Mouse (Mus musculus): ENCODE results near the gene Myl3. TPM values are rescaled to one million over a fixed set of nuclear protein-coding genes. Genes with fewer than 3 reads are reported as not detected.

The Myl3 gene
- polyA plus RNA-seq, 1 experiment from 2014 or later = 3.6 TPM

- Histone ChIP-seq H3K9me3 (ENCODE audit: low read length) (no peaks in the 10 kb centered on the region), H3K27me3 (ENCODE audit: insufficient read depth, low read length) (peaks cover 4% of the 10 kb centered on the region; the same call in 1 of the 2 replicates), H3K4me1 (ENCODE audit: insufficient read depth, low read length) (peaks cover 13% of the 10 kb centered on the region), H3K9ac (replicated peaks; ENCODE audit: low read length) (no peak overlapping the region), H3K27ac (ENCODE audit: low read length) (no peak overlapping the region), H3K4me3 (ENCODE audit: low read length) (no peak overlapping the region), H3K36me3 (ENCODE audit: insufficient read depth, low read length) (peaks cover 21% of the 10 kb centered on the region), H3K4me2 (replicated peaks; ENCODE audit: low read depth, low read length) (no peak overlapping the region)
- ATAC-seq (ENCODE audit: low FRiP score, low TSS enrichment) = no peak
- 88% methylated on average over 10 of the region's 10 CpGs for WGBS
These were observed 19.6 kb upstream of the Myl3 start for GRCm38 (mm10) chr9:110722060-110722459.

- peak; percentile 58; the same call in 1 of the 2 replicates for ATAC-seq (ENCODE audit: low FRiP score, low TSS enrichment)
- no peaks in the 10 kb centered on the region for H3K9me3 ChIP-seq (ENCODE audit: low read length)
- H3K4me3 ChIP-seq (ENCODE audit: low read length) = no peak overlapping the region
- peaks cover 10% of the 10 kb centered on the region; the same call in 1 of the 2 replicates for H3K27me3 ChIP-seq (ENCODE audit: insufficient read depth, low read length)
- no peak overlapping the region for H3K27ac ChIP-seq (ENCODE audit: low read length)
- no peak overlapping the region for H3K9ac ChIP-seq (replicated peaks; ENCODE audit: low read length)
- 24% methylated on average over 9 of the region's 9 CpGs for whole genome bisulfite sequencing
- H3K36me3 ChIP-seq (ENCODE audit: insufficient read depth, low read length) = peaks cover 19% of the 10 kb centered on the region
- peaks cover 19% of the 10 kb centered on the region for H3K4me1 ChIP-seq (ENCODE audit: insufficient read depth, low read length)
- no peak overlapping the region for H3K4me2 ChIP-seq (replicated peaks; ENCODE audit: low read depth, low read length)
These were observed 15.9 kb upstream of the Myl3 start for GRCm38 (mm10) chr9:110725721-110726135.

GRCm38 (mm10) chr9:110726867-110727266, 14.8 kb upstream of the Myl3 start:
- Histone ChIP-seq H3K4me3 (ENCODE audit: low read length) (0 out of 2 replicates have a peak overlapping the region, but pooled peaks have one; percentile 3), H3K9me3 (ENCODE audit: low read length) (no peaks in the 10 kb centered on the region), H3K27me3 (ENCODE audit: insufficient read depth, low read length) (peaks cover 10% of the 10 kb centered on the region; the same call in 1 of the 2 replicates), H3K4me2 (replicated peaks; ENCODE audit: low read depth, low read length) (peak overlapping the region; percentile 41), H3K36me3 (ENCODE audit: insufficient read depth, low read length) (peaks cover 19% of the 10 kb centered on the region), H3K27ac (ENCODE audit: low read length) (no peak overlapping the region), H3K4me1 (ENCODE audit: insufficient read depth, low read length) (peaks cover 25% of the 10 kb centered on the region), H3K9ac (replicated peaks; ENCODE audit: low read length) (no peak overlapping the region)
- WGBS = 31% methylated on average over 28 of the region's 33 CpGs
- ATAC-seq (ENCODE audit: low FRiP score, low TSS enrichment) = no peak

GRCm38 (mm10) chr9:110729841-110730240, 11.8 kb upstream of the Myl3 start:
- Histone ChIP-seq H3K36me3 (ENCODE audit: insufficient read depth, low read length) (no peaks in the 10 kb centered on the region; the same call in none of the 2 replicates), H3K4me3 (ENCODE audit: low read length) (no peak overlapping the region)
- 15% methylated on average over 8 of the region's 8 CpGs for WGBS

GRCm38 (mm10) chr9:110731859-110732258, 9.8 kb upstream of the Myl3 start:
- peak overlapping the region; percentile 13 for H3K9ac ChIP-seq (replicated peaks; ENCODE audit: low read length)
- peaks cover 15% of the 10 kb centered on the region for H3K27me3 ChIP-seq (ENCODE audit: insufficient read depth, low read length)
- ATAC-seq (ENCODE audit: low FRiP score, low TSS enrichment) = peak; percentile 0; the same call in 1 of the 2 replicates
- H3K36me3 ChIP-seq (ENCODE audit: insufficient read depth, low read length) = no peaks in the 10 kb centered on the region; the same call in none of the 2 replicates
- H3K27ac ChIP-seq (ENCODE audit: low read length) = peak overlapping the region; percentile 48
- H3K4me1 ChIP-seq (ENCODE audit: insufficient read depth, low read length) = peaks cover 62% of the 10 kb centered on the region
- peak overlapping the region; percentile 61 for H3K4me2 ChIP-seq (replicated peaks; ENCODE audit: low read depth, low read length)
- H3K9me3 ChIP-seq (ENCODE audit: low read length) = no peaks in the 10 kb centered on the region
- H3K4me3 ChIP-seq (ENCODE audit: low read length) = peak overlapping the region; percentile 39
- 30% methylated on average over 4 of the region's 4 CpGs for WGBS

More at GRCm38 (mm10) chr9:110729841-110730240, 11.8 kb upstream of the Myl3 start:
- Histone ChIP-seq H3K27ac (ENCODE audit: low read length) (no peak overlapping the region), H3K4me1 (ENCODE audit: insufficient read depth, low read length) (peaks cover 52% of the 10 kb centered on the region), H3K9me3 (ENCODE audit: low read length) (no peaks in the 10 kb centered on the region), H3K4me2 (replicated peaks; ENCODE audit: low read depth, low read length) (no peak overlapping the region), H3K27me3 (ENCODE audit: insufficient read depth, low read length) (peaks cover 13% of the 10 kb centered on the region; the same call in 1 of the 2 replicates), H3K9ac (replicated peaks; ENCODE audit: low read length) (no peak overlapping the region)
- no peak for ATAC-seq (ENCODE audit: low FRiP score, low TSS enrichment)

- Histone ChIP-seq H3K4me3 (ENCODE audit: low read length) (peak overlapping the region; percentile 39), H3K9me3 (ENCODE audit: low read length) (no peaks in the 10 kb centered on the region), H3K27ac (ENCODE audit: low read length) (peak overlapping the region; percentile 74), H3K9ac (replicated peaks; ENCODE audit: low read length) (peak overlapping the region; percentile 54), H3K4me1 (ENCODE audit: insufficient read depth, low read length) (peaks cover 61% of the 10 kb centered on the region), H3K27me3 (ENCODE audit: insufficient read depth, low read length) (peaks cover 7% of the 10 kb centered on the region), H3K4me2 (replicated peaks; ENCODE audit: low read depth, low read length) (peak overlapping the region; percentile 61), H3K36me3 (ENCODE audit: insufficient read depth, low read length) (no peaks in the 10 kb centered on the region; the same call in 1 of the 2 replicates)
- peak; percentile 95 for ATAC-seq (ENCODE audit: low FRiP score, low TSS enrichment)
- 0% methylated on average over 25 of the region's 26 CpGs for WGBS
These were observed 9.0 kb upstream of the Myl3 start for GRCm38 (mm10) chr9:110732623-110733022.

- Histone ChIP-seq H3K36me3 (ENCODE audit: insufficient read depth, low read length) (peaks cover under 1% of the 10 kb centered on the region; the same call in 1 of the 2 replicates), H3K9ac (replicated peaks; ENCODE audit: low read length) (peak overlapping the region; percentile 54), H3K4me2 (replicated peaks; ENCODE audit: low read depth, low read length) (peak overlapping the region; percentile 61), H3K4me1 (ENCODE audit: insufficient read depth, low read length) (peaks cover 60% of the 10 kb centered on the region), H3K4me3 (ENCODE audit: low read length) (peak overlapping the region; percentile 39), H3K27me3 (ENCODE audit: insufficient read depth, low read length) (peaks cover 6% of the 10 kb centered on the region), H3K27ac (ENCODE audit: low read length) (peak overlapping the region; percentile 74), H3K9me3 (ENCODE audit: low read length) (no peaks in the 10 kb centered on the region)
- ATAC-seq (ENCODE audit: low FRiP score, low TSS enrichment) = peak; percentile 20; the same call in 1 of the 2 replicates
- WGBS = 5% methylated on average over 8 of the region's 8 CpGs
These were observed 8.6 kb upstream of the Myl3 start for GRCm38 (mm10) chr9:110733102-110733501.

- WGBS = 73% methylated on average over 7 of the region's 7 CpGs
- Histone ChIP-seq H3K27ac (ENCODE audit: low read length) (no peak overlapping the region), H3K4me3 (ENCODE audit: low read length) (no peak overlapping the region), H3K4me2 (replicated peaks; ENCODE audit: low read depth, low read length) (no peak overlapping the region), H3K4me1 (ENCODE audit: insufficient read depth, low read length) (peaks cover 60% of the 10 kb centered on the region), H3K27me3 (ENCODE audit: insufficient read depth, low read length) (peaks cover 6% of the 10 kb centered on the region), H3K9ac (replicated peaks; ENCODE audit: low read length) (no peak overlapping the region), H3K36me3 (ENCODE audit: insufficient read depth, low read length) (peaks cover 6% of the 10 kb centered on the region; the same call in 1 of the 2 replicates), H3K9me3 (ENCODE audit: low read length) (no peaks in the 10 kb centered on the region)
- no peak for ATAC-seq (ENCODE audit: low FRiP score, low TSS enrichment)
These were observed 7.5 kb upstream of the Myl3 start for GRCm38 (mm10) chr9:110734154-110734553.

GRCm38 (mm10) chr9:110736362-110736761, 5.3 kb upstream of the Myl3 start:
- no peaks in the 10 kb centered on the region for H3K9me3 ChIP-seq (ENCODE audit: low read length)
- no peak overlapping the region for H3K4me2 ChIP-seq (replicated peaks; ENCODE audit: low read depth, low read length)
- H3K4me1 ChIP-seq (ENCODE audit: insufficient read depth, low read length) = peaks cover 71% of the 10 kb centered on the region
- peaks cover 6% of the 10 kb centered on the region for H3K27me3 ChIP-seq (ENCODE audit: insufficient read depth, low read length)
- H3K9ac ChIP-seq (replicated peaks; ENCODE audit: low read length) = peak overlapping the region; percentile 19; the same call in 1 of the 2 replicates
- H3K27ac ChIP-seq (ENCODE audit: low read length) = peak overlapping the region; percentile 52
- no peak overlapping the region for H3K4me3 ChIP-seq (ENCODE audit: low read length)
- WGBS = 22% methylated on average over 9 of the region's 9 CpGs
- H3K36me3 ChIP-seq (ENCODE audit: insufficient read depth, low read length) = peaks cover 6% of the 10 kb centered on the region; the same call in 1 of the 2 replicates
- ATAC-seq (ENCODE audit: low FRiP score, low TSS enrichment) = no peak

GRCm38 (mm10) chr9:110738054-110738453, 3.6 kb upstream of the Myl3 start:
- WGBS = 27% methylated on average over 1 of the region's 1 CpGs
- Histone ChIP-seq H3K27ac (ENCODE audit: low read length) (no peak overlapping the region), H3K36me3 (ENCODE audit: insufficient read depth, low read length) (peaks cover 6% of the 10 kb centered on the region; the same call in 1 of the 2 replicates), H3K27me3 (ENCODE audit: insufficient read depth, low read length) (peaks cover 6% of the 10 kb centered on the region), H3K4me1 (ENCODE audit: insufficient read depth, low read length) (peaks cover 63% of the 10 kb centered on the region), H3K9ac (replicated peaks; ENCODE audit: low read length) (no peak overlapping the region), H3K4me3 (ENCODE audit: low read length) (no peak overlapping the region), H3K4me2 (replicated peaks; ENCODE audit: low read depth, low read length) (no peak overlapping the region), H3K9me3 (ENCODE audit: low read length) (no peaks in the 10 kb centered on the region)
- ATAC-seq (ENCODE audit: low FRiP score, low TSS enrichment) = no peak
